Mouse (Mus musculus) heart, postnatal 14 days (tissue): ENCODE data around the gene Foxd2. TPM values are rescaled to one million over a fixed set of nuclear protein-coding genes. Genes with fewer than 3 reads are reported as not detected.

Experiments used
- DNase-seq, 2 experiments: peaks; one replicate each; pipeline ENCODE4 v3.0.0; 2021 to 2022
- intact Hi-C: fragments of 180-260 bp; cut with DNase I; formaldehyde crosslinking; loops from one replicate; pipeline ENCODE4 v1.15.1; 2025
- total RNA-seq, 2 experiments: library from RNA; stranded (reverse); gene quantifications; 2 replicates each; pipeline ENCODE4 v1.2.3; 2021

Gene Foxd2
- total RNA-seq, 2 experiments from 2014 or later = 0.38 to 0.39 TPM

GRCm38 (mm10) chr4:114916056-114916455, 7.4 kb upstream of the Foxd2 start:
- intact Hi-C loops = loop anchor here (2.0 kb wide), 1 partner anchor 31 kb away; no protein-coding TSS in a partner anchor
- no peak for DNase-seq

- peak; percentile 41 to 58 for DNase-seq
- intact Hi-C loops = loop anchor here (5.0 kb wide), 1 partner anchor 266 kb away; no protein-coding TSS in a partner anchor
Observed at GRCm38 (mm10) chr4:114913594-114913962, 4.9 kb upstream of the Foxd2 start.

GRCm38 (mm10) chr4:114912705-114913593, 4.3 kb upstream of the Foxd2 start:
- no peak for DNase-seq
- intact Hi-C loops = loop anchor here (5.0 kb wide), 1 partner anchor 266 kb away; no protein-coding TSS in a partner anchor

DNA sequence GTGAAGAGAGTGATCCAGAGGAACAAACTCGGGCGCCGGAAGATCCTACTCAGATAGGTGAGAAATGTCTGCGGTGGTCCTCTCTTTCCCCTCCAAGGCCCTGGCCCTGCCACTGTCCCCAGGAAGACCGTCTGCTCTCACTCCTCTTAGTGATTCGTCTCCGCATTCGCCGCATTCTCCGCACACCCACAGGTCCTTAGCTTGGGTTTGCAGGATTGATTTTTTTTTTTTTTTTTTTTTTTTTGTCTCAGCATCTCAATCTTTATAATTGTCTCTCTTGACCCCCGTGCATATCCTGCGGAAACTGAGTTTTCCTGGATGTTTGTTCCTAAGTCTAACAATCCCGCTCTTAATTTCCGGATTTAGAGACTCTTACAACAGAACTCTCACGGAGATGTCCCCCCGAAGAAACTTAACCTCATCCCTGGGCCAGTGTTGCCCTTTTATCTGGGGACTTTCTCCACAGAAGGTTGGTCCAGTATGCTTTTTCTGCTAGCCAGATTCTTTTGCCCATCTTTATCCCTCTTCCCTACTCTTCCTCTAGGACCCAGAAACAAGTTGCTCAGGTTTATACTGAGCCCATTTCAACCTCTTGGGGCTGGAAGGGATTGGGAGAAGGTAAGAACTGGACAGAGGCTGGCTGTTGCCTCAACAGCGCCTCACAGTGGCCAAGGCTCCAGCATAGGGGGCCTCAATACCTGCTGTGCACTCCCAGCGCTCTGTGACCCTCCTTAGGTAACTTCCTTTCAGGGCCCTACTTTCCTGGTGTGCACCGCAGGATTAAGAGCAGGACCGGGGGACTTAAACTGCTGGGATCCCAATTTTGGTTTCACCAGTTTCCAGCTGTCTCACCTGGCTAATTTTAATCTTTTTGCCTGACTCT, 1.2 kb upstream of the Foxd2 start:
- intact Hi-C loops = loop anchor here (5.0 kb wide), 3 partner anchors 72 to 263 kb away; partner anchors contain the start of gene Tal1
- peak; percentile 40 to 54 for DNase-seq

DNA sequence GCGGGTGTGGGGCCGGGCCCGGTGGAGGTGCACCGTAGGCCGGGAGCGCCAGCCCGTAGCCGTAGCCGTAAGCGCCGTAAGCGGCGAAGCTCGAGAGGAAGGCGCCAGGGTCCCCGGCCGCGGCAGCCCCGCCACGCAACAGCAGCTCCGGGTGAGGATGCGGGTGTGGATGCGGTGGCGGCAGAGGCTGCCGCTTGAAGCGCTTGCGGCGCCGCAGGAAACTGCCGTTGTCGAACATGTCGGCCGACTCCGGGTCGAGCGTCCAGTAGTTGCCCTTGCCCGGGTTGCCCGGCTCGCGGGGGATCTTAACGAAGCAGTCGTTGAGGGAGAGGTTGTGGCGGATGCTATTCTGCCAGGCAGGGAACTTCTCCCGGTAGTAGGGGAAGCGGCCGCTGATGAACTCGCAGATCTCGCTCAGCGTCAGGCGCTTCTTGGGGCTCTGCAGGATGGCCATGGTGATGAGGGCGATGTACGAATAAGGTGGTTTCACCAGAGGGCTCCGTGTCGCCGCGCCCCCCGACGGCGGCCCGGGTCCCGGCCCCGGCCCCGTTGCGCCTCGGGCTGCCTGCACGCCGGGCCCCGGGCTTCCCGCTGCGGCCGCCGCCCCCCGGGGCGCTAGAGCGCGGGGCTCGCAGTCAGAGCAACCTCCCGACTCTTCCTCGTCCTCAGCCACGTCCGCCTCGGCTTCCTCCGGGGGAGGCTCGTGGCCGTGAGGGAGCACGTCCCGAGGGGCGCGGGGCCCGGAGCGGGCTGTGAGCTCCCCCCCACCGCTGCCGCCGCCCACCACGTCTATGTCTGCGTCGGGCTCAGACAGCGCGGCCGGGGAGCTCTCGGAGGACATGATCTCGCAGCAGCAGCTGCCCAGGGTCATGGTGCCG, 483 bp downstream of the Foxd2 start:
- intact Hi-C loops = loop anchor here (2.0 to 5.0 kb wide), 3 partner anchors 74 to 241 kb away; partner anchors contain the start of gene Tal1
- peak; percentile 39 to 54 for DNase-seq

GRCm38 (mm10) chr4:114907056-114907917, 1.4 kb downstream of the Foxd2 start:
- peak in 1 of 2 experiments; percentile 19 for DNase-seq

GRCm38 (mm10) chr4:114905969-114906680, 2.5 kb downstream of the Foxd2 start:
- intact Hi-C loops = loop anchor here (2.0 to 5.0 kb wide), 3 partner anchors 76 to 239 kb away; partner anchors contain the start of gene Tal1
- DNase-seq = no peak

More at GRCm38 (mm10) chr4:114907056-114907917, 1.4 kb downstream of the Foxd2 start:
- intact Hi-C loops = loop anchor here (2.0 to 5.0 kb wide), 3 partner anchors 75 to 240 kb away; partner anchors contain the start of gene Tal1

DNA sequence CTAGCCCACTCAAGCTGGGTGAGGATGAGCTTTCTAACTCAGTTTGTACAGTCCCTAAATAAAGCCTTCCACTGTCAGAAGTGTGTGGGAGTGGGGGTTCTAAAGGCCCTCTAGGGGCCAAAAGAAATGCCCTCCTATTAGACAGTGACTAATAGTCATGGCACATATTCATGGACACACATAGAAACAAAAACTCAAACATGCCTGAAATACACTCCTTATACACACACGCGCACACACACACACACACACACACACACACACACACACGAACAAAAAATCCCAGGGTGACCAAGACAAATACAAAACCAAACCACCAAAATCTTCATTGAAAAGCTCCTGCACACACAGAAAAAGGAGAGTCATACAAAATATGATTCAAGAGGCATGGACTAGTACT, 3.2 kb downstream of the Foxd2 start:
- DNase-seq = no peak
- intact Hi-C loops = loop anchor here (5.0 kb wide), 2 partner anchors 77 to 152 kb away; partner anchors contain the start of gene Tal1

GRCm38 (mm10) chr4:114903422-114903782, 5.3 kb downstream of the Foxd2 start:
- DNase-seq = no peak
- intact Hi-C loops = no loop called here

GRCm38 (mm10) chr4:114902641-114903421, 5.8 kb downstream of the Foxd2 start:
- DNase-seq = no peak

GRCm38 (mm10) chr4:114901643-114902351, 6.9 kb downstream of the Foxd2 start:
- intact Hi-C loops = no loop called here
- DNase-seq = peak in 1 of 2 experiments; percentile 23

More at GRCm38 (mm10) chr4:114902641-114903421, 5.8 kb downstream of the Foxd2 start:
- intact Hi-C loops = no loop called here

DNA sequence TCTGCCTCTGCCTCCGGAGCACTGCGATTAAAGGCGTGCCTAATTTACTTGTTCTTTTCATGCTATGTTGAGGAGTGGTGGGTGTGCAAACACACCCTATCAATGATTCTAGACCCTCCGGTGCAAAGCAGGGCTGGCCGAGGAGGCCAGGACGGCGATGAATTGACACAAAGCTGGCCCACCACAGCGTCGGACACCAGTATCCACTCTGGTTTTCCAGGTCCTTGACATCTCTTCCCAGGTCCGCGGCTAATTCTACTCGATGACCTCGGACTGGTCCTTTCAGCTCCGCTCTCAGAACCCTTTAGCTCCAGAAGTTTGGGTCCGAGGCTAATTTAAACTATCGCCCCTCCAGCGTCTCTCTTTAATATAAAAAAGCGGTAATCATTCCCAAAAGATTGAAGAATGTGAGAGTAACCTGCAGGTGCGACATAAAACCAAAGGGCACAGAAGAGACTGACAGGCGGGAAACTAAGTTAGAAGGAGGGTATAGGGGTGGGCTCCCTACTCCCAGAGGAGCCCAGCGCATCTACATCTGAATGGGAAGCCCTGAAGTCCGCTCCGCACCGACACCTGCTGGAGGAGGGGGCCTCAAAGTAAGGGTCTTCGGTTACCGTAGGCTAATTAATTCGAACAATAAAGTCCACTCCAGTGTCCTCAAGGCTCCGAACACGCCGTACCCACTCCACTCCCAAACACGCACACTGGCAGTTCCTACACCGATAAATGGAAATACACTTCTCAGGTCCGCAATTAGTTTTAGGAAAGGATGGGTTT, 7.6 kb downstream of the Foxd2 start:
- intact Hi-C loops = no loop called here
- DNase-seq = no peak

DNA sequence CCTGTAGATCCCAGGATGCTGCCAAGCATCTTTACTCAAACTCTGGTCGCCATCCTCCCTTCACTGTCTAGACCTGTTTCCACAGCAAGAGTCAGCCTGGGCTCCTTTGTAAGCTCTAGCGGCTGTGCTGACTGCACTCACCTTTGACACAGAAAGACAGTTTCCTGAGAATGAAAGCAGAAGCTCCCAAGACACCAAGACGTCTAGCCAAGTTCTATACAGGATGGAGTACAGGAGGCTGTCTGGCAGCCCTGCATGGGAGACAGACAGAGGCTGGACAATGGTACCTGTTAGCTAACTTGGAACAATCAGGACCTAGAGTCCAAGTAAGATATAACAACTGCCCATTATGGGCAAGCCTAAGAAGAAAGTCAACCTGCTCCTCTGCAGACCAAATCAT, 8.8 kb downstream of the Foxd2 start:
- intact Hi-C loops = no loop called here

GRCm38 (mm10) chr4:114897853-114898252, 10.8 kb downstream of the Foxd2 start:
- intact Hi-C loops = no loop called here
- DNase-seq = peak; percentile 25 to 33

More for the DNA sequence above, 8.8 kb downstream of the Foxd2 start:
- DNase-seq = no peak

GRCm38 (mm10) chr4:114882232-114882631, 26.4 kb downstream of the Foxd2 start:
- no peak for DNase-seq
- intact Hi-C loops = no loop called here
